Mouse (Mus musculus): ENCODE data around the gene Prss36.
"Not testable (repeated sequence)": the region's sequence is repeated elsewhere in the genome, so short reads cannot be mapped to it uniquely, and the experiment has no call there.

Gene Prss36

GRCm38 (mm10) chr7:127903971-127904796 is 42.3 kb downstream of the Prss36 start, which contains the start of gene Bckdk:
TSS of gene Bckdk (plus strand) at chr7:127904082.
- DNase-seq (ENCODE audit: low read depth, low spot score) = peak; percentile 56

GRCm38 (mm10) chr7:127901772-127902171 is 44.8 kb downstream of the Prss36 start:
- no peak for DNase-seq (ENCODE audit: low read depth, low spot score)

- DNase-seq (ENCODE audit: low read depth, low spot score) = no peak
These were observed 46.5 kb downstream of the Prss36 start for GRCm38 (mm10) chr7:127899997-127900396.

DNA sequence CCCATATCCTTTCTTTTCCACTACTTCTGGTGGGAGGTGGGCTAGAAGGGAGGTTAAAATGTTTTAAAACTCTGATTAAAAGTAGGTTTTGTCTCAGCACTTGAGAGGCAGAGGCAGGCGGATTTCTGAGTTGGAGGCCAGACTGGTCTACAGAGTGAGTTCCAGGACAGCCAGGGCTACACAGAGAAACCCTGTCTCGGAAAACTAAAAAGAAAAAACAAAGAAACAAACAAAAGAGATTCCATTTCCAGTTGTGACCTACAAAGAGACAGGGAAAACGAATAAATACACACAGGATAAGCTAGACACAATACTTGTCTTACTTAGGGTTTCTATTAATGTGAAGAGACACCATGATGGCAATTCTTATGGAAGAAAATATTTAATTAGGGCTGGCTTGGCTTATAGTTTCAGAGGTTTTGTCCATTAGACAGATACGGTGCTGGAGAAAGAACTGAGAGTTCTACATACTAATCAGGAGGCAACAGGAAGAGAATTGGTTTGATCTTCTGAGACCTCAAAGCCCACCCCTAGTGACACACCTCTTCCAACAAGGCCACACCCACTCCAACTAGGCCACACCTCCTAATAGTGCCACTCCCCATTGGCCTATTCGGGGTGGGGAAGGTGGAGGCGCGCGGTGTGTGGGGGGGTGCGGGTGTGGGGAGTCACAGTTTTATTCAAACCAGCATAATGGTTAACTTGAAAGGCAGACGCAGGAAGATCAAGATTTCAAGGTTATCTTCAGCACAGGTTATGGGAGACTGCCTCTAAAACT is 48.2 kb downstream of the Prss36 start:
- no peak for DNase-seq (ENCODE audit: low read depth, low spot score)

GRCm38 (mm10) chr7:127897542-127897941 is 49.0 kb downstream of the Prss36 start:
- no peak for DNase-seq (ENCODE audit: low read depth, low spot score)

DNA sequence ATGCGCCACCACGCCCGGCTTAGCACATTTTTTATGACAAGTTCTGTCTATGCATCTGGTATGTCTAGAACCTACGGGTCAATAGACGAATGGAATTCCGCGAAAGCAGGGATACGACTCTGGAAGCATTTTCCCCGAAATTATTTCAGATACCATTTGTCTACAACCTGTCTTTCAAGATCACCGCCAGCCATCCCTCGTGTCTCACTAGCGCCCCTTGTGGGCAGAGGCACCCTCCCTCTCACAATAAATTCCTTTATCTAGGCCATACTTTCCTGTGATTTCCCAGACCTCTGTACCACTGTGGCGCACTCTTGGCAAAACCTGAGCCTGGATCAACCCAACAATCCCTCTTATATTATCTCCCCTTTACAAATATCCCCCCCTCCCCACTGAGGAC is 50.1 kb downstream of the Prss36 start:
- no peak for DNase-seq (ENCODE audit: low read depth, low spot score)

GRCm38 (mm10) chr7:127895891-127896290 is 50.6 kb downstream of the Prss36 start:
- not testable (repeated sequence) for DNase-seq (ENCODE audit: low read depth, low spot score)

- DNase-seq (ENCODE audit: low read depth, low spot score) = peak; percentile 91
These were observed 51.1 kb downstream of the Prss36 start, which contains the start of the genes Gm21974 and Vkorc1 for GRCm38 (mm10) chr7:127895442-127895841. TSS of gene Gm21974 (minus strand) at chr7:127895454. TSS of gene Vkorc1 (minus strand) at chr7:127895617.

DNA sequence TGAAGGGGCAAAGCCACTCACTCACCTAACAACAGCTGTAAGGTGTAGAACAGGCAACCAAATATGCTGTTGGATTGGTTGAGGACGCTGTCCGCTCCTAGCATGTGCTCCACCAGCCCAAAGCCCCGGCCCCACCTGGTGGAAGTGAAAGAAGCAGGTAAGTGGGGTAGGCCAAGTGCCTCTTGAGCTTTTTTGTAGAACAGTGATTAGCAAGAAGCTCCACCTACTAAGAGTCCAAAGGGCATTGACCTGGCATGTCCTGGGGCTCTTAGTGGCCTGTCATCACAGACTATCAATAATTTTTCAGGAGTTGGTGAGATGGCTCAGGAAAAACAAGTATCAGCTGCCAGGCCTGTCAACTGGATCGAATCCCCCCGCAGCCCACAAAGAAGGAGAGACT is 52.0 kb downstream of the Prss36 start:
- DNase-seq (ENCODE audit: low read depth, low spot score) = no peak

- DNase-seq (ENCODE audit: low read depth, low spot score) = no peak
These were observed 55.7 kb downstream of the Prss36 start, which contains the start of gene Prss53 for GRCm38 (mm10) chr7:127890798-127891197. TSS of gene Prss53 (minus strand) at chr7:127890970.

DNA sequence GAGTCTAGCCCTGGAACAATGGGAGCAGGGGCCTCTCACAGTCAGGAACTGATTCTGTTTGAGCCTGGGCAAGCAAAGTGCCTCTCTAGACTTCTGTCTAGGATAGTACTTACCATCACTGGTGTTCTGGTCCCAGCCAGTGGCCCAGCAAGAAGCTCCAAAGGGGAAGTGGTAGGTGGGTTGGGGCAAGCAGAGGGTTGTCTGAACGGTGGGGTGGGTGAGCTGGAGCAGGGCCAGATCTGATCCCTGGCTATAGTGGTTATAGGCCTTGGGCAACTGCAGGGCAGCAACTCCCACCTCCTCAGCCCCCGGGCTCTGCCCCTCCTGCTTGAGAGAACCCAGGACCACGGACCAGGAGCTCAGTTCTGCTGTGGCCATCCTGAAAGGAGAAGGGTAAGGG is 57.7 kb downstream of the Prss36 start:
- DNase-seq (ENCODE audit: low read depth, low spot score) = no peak

DNA sequence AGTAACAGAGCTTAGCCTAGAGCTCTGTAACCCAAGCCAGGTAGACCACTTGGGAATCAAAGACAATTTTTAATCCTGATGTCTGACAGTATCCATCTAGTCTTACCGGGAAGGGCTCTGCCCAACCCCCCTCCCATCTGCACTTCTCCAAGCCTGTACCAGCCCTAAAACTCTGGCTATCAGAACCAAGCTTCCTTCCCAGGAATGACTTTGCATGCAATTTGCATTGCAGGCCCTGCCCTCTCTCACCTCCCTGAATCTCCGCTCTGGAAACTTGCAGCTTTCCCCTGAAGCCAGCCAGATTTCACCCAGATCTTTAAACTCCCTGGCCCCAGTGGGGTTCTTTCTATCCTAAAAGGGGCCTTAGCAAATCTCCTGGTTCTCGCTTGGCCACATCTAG is 58.7 kb downstream of the Prss36 start:
- no peak for DNase-seq (ENCODE audit: low read depth, low spot score)

DNA sequence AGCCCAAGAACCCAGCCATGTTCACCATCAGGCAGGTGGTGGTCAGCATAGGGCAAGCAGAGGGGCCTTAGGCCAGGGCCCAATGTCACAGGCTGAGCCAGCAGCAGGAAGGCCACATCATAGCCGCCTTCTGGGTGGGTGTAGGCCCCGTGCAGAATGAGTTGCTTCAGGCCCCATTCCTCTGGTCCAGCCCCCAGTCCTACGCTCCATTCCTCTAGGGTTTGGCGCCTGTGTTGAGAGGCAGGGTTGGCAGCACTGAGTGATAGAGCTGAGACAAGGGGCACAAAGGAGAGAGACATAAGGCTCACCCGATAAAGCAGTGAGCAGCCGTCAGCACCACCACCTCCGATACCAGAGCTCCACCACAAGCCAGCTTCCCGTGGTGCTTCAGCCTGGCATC is 59.3 kb downstream of the Prss36 start:
- no peak for DNase-seq (ENCODE audit: low read depth, low spot score)

DNA sequence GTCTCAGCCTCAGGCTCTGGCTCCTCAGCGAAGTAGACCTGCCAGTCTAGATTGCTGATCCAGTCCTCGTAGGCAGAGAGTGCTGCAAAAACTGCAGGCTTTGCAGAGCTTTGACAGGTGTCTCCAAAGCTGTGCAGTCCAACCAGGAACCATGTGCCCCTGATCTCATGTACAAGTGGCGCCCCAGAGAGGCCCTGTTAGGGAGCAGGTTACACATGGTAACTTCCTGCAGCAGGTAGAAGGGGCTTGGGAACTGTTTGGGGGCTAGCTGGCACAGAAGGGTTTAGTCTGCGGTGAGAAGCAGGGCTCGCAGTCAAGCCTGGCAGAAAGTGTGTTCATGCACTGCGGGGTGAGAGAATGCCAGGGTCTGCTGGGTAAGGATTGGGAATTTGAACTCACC is 60.0 kb downstream of the Prss36 start:
- no peak for DNase-seq (ENCODE audit: low read depth, low spot score)

DNA sequence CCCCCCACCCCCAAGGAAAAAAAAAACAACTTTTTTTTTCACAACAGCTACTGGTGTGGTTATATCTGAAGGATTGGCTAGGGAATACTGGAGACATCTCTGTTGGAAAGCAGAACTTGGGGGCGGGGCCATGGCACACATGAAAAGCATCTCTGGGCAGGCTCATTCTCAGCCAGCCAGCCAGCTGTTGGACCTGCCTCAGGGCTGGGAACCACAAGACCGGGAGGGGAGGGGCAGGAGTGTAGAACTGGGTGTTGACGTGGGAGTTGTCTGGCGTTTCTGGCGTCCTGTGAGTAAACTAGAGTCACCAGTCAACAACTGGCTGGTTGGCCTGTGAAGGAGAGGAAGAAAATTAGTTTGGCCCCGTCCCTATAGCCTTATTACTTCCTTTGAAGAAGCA is 60.6 kb downstream of the Prss36 start:
- no peak for DNase-seq (ENCODE audit: low read depth, low spot score)

All from brain, embryonic 18.5 days (tissue).